Mouse (Mus musculus) ES-Bruce4 (cell line): ENCODE measurements at regions not wholly inside any gene's neighbourhood (a gene's known extent, or its start where the extent isn't known, plus 50 kb on each side); places are given as distances from the start of the nearest gene placed in this dataset.
A peak's percentile ranks its signal among the peaks of the same experiment; 100 is the strongest.

Experiments
- CTCF ChIP-seq: IDR thresholded peaks from one replicate; pipeline ENCODE4 v1.8.1; 2011; ENCODE audit warnings: low read depth, low read length
- EP300 ChIP-seq: IDR thresholded peaks from 2 replicates; pipeline ENCODE4 v1.6.1; 2011; ENCODE audit warnings: low read depth, low read length; ENCODE audit not compliant: insufficient read depth
- POLR2A ChIP-seq: IDR thresholded peaks from one replicate; pipeline ENCODE4 v1.8.1; 2011; ENCODE audit warnings: low read length; ENCODE audit not compliant: insufficient read depth

- TF ChIP-seq CTCF = no peak
- no peak for TF ChIP-seq POLR2A
- TF ChIP-seq EP300 = peak; percentile 73; the same call in 1 of the 2 replicates
Measured at GRCm38 (mm10) chr13:99609151-99610146, 93.1 kb upstream of the Map1b start.
